Mouse (Mus musculus) CD4-positive, CD25-positive, alpha-beta regulatory T cell, adult 2 months (primary cell): Measurements from ENCODE around the gene Gpatch2.

Source experiments
- DNase-seq: peaks from one replicate; pipeline ENCODE4 v3.0.0-alpha.2; 2012; ENCODE audit warnings: low read depth, low spot score

Gpatch2 gene

DNA sequence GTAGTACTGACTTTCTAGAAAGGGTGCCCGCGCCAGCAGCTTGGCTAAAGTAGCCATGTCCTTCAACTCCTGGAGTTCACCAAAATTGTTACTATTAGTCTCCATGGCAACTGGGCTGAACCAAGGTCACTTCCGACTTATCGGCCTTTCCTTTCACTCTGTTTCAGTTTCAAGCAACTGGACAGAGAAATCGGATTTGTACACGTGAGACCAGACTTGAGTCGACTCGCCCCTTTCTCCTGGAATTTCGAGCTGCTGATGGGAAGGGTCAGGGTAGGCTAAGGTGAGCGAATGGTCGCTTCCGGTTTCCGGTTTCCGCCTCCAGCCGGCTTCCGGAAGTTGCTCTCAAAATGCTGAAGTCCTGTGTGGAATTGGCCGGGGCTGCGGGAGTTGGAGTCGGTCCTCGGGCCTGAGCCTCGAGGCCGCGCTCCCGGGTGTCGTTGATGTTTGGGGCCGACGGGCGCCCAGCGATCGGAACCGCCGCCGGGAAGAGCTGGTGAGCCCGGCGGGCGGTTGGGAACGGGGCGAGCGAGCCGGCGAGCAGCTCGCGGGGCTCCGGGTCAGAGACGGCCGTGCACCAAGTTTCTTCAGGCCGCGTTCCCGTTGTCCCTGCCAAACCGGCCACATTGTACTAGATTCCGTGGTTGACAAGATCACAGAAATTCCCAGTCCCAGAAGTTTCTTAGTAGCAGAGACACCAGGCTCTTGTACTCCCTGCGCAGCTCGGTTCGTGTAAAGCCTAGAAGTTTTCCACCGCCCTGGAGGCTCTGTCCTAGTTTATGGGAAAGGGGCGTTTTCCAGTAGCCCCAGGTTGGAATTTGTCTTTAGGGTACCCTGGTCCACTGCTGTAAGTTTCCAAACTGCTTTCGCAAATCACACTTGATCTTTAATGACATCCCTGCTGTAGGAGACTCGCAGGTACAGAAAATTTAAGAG is at the start of gene Gpatch2, which contains the start of gene Spata17:
Gene Gpatch2, plus strand, starts transcription at position 328 of the 936 bp plus-strand sequence.
Gene Spata17, minus strand, starts transcription at position 285 of the 936 bp plus-strand sequence.
- DNase-seq: peak; percentile 80

DNA sequence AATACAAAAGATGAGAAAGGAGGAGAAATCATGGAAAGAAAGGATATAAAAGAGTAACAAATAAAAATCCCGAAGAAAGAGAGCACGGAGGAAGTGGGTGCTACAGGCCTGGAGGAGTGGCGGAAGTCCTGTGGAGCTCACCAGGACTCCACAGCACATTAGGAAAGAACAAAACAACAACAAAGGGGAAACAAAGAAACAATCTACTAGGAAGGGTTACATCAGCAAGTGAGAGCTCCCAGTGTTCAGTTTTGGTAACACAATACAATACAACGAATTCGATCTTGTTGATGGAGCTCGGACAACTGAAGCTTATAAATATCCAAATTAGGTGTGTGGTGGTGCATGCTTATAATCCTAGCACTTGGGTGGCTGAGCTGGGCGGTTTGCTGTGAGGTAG is 45.7 kb upstream of the Gpatch2 start:
- DNase-seq: no peak

DNA sequence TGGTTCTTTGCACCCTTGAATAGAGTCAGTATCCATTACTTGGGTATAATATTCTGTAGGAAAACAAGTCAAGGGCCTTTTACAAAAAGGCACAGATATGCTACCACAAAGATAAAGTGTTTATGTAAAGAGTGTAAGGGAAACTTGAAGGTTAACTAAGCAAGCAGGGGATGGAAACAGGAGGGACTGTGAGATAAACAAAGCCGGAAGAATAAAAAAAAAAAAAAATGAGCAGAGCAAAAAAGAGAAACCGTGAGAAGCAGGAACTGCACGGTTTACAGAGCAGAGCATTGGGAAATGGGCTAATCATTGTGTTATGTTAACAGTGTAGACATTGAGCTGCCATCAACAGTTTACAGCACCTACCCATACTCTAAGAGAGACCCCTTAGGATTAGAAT is 44.9 kb upstream of the Gpatch2 start:
- no peak for DNase-seq

DNA sequence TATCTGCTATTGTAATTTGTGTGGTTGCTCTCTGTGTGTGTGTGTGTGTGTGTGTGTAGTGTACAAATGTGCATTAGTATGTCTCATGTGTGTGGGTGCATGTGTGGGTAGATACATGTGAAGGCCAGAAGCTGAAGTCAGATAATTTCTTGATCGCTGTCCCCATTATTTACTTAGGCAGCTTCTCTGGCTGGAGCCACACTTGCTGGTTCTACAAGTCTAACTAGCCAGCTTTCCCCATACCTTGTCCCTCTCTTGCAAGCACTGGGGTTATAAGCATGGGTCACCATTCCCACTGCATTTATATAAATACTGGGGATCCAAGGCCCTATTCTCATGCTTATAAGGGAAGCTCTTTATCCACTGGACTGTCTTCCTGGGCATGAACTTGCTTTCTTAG is 39.3 kb upstream of the Gpatch2 start:
- no peak for DNase-seq

DNA sequence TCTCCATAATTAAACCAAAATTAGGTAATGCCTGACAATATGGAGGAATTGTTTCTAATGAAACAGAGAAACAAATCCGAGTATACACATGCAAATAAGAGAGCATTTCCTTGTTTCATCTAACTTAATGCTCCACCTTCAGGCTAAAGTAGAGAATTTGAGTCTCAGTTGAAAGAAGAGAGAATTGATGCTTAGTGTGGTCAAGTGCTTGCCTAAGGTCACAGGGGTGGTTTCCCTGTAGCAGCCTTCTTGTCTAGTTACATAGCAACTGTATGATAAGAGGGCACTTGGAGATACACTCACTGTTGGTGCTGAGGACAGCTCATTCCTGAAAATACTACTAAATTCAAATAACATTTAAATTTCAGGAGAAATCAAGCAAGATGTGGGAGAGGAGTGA is 36.8 kb upstream of the Gpatch2 start:
- DNase-seq: no peak

DNA sequence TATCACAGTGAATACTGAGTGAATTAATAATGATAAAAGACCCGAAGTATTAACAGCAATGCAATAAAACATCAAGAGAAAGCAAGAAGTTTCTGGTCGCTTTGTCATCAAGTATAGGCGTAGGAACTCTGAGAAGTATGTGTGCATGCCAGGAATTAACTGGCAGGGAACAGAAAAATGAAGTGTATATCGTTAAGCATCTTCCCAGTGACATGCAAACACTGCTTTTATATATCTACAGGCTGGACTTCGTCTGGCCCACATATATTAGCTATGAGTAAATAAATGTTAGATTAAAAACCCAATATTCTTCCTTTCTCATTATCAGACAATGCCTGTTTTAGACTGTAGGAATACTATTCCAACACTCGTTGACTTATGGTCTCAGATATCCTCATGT is 9.8 kb upstream of the Gpatch2 start:
- DNase-seq: no peak

DNA sequence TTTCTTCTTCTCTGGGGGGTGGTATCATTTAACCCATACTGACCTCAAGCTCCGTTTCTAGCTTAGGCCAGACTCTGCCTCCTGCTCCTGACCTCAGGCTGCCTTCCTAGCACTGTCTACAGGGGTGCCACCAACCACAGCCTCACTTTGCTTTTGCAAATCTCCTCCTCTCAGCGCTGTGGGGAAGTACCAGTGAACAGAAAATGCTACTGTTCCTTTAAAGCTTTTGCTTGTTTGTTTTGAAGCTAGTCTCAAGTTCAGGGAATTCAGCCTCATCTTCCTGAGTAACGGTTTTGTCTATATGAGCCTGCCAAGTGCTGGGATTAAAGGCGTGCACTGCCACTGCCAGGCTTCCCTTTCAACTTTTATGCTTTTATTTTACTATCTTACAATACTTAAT is 5.8 kb upstream of the Gpatch2 start:
- no peak for DNase-seq

DNA sequence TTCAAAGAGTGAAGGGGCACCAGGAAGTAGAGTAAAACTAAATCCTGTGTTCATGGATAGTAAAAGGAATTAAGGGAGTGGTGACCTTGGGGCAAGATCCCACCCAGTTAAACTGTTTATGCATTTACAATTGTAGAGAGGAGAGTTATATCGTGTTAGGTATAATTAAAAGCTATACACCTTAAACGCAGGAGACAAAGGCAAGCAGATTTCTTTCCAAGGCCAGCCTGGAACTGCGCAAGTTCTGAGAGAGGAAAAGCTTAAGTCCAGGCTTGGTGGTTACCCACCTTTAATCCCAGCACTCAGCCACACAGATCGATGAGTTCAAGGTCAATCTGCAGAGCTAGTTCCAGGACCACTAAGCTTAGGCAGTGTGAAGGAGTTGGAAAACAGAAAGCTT is 4.6 kb upstream of the Gpatch2 start:
- DNase-seq: no peak

DNA sequence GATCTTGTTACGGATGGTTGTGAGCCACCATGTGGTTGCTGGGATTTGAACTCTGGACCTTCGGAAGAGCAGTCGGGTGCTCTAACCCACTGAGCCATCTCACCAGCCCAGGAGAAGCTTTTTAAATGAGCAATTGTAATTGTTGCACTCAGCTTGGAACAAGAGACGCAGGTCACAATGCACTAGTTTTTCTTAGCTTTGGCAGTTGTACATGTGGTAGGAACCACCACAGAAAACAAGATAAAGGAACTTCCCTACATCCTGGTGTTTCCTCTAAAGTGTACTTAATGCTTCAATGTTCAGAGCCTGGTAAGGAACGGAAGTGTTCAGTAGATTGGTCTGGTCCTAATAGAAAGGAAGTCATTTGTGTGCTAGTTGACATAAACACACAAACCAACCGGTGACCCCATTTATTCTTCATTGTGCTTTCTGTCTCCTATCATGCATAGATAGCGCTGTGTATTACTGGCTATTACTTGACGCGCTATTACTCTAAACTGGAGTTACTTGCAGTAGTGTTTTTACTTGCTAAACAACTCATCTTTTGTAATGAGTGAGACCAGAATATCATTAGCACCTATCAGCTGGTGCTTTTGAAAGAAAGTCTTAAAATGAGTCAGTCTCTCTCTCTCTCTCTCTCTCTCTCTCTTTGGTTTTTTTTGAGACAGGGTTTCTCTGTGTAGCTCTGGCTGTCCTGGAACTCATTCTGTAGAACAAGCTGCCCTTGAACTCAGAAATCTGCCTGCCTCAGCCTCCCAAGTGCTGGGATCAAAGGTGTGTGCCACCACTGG is 1.5 kb downstream of the Gpatch2 start:
- DNase-seq: no peak

DNA sequence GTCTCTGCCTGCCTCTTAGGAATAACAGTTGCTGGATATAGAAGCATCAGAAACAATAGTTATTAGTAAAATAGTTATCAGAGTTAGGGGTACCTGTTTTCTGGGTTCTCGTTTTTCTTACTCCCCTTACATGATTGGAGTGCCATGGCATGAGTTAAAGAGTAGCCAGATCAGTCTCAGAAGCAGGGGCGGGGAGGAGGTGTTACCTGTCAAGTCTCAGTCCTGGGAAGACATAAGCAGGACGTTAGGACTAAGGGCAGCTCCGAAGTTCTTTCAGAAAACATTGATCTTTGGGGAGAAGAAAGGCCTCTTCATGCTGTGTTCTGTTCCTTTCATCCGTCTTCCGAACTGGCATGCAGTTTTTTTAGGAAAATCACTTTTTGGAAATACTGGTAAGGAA is 5.4 kb downstream of the Gpatch2 start:
- DNase-seq: no peak

DNA sequence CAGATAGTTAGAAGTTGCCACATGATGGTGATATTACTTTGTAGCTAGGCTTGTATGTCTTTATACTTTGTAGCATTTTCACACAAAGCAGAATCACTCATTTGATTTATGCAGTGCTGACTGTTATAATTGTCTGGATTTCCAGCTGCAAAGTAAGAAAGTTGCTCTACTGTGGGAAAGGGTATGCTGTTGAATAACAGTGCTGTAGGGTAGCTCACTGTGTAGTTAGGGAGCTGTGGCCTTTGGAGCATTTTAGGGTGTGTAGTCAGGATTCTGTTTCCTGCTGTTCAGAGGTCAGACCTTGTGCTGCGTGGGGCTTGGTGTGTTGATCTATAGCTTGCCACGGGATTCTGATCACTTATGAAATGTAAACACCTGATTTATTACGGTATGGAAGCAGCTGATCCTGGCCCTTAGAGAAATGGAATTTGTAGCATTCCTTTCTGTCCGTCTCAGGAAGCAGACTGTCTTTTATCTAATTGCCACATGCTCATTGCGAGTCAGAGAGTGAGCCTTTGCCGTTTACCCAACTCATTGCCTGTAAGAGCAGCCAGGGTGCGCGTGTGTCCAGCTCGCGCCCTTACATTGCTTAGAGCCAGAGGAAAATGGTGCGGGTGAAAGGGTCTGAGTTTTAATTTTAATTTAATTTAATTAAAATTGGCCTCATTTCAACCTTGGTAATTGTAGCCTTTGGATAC is 11.2 kb downstream of the Gpatch2 start:
- no peak for DNase-seq

DNA sequence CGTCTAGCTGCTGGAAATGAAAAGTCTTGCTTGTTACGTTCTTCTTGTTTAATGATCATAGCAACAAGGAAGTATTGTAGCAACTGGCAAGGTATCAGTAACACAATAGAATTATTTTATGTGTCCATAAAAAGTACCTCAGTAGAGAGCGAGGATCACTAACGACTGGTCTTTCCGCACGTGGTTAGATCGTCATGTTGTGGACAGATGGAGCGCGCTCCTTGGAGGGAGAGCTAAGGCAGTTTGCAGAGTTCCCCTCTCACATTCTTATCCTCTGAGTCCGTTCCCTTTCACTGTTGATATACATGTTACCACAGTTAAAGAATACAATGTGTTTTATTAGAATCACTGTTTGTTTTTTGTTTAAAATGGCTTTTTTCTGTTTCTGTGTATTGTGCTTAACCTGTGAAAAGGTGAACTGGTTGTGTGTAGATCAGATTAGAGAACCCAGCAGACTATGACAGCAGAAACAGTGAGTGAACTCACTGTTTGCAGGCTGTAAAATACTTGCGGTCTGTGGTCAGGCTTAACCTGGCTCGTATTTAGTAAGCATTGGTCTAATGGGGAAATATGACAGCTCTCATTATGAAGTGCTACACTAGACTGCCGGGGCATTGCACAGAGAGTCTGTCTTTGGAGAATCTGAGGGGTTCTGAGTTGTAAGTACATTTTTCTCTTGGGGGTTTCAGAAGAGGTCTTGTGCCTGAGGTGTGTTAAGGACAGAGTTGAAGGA is 13.3 kb downstream of the Gpatch2 start:
- peak; percentile 51 for DNase-seq

DNA sequence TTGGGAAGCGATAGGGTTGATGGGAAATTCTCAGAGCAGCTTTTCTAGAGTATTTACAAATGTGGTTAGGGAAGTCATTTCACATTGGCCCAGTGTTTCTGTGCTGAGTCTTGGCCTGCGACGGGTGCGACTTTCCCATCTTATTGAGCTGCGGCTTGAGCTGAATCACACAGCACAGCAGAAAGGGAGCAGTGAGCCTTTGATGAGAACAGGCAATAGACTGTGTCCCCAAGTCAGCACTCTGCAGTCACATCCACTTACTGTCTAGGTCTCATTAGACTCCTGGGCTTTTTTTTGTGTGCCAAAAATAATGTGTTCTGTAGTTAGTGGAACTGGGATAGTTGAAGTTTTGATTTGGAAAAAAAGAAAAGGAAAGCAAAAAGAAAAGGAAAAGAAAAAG is 14.9 kb downstream of the Gpatch2 start:
- DNase-seq: no peak

DNA sequence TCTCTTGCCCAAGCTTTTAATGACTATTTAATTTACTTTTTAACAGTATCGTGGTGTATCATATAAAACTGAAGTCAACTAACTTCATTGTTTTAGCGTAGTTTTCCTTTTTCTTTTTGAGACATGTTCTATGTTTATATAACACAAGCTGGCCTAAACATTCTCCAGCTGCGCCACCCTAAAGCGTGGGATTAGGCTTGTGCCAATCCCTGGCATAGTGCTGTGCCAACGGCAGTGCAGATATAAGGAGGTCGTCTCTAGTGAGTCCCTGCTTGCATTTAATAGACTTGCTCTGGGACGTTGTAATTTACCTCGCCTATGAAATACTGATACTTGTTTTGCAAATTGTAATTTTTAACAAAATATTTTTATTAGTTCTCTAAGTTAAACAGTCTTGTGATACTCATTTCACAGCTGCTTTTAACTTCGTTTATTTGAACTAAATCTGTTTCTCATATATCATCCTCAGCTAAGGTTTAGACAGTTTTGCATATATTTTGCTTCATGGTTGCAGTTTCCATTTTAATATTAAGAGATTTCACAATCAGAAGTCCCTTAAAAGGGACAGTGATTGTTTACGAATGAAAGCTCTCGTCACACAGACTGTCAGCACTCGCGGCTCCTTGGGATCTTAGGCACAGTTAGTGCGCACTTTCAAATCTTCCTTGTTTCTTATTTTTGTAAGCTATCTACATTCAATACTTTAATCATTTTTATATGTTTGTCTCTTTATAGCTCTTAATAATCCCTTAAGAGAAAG is 17.1 kb downstream of the Gpatch2 start:
- DNase-seq: no peak

DNA sequence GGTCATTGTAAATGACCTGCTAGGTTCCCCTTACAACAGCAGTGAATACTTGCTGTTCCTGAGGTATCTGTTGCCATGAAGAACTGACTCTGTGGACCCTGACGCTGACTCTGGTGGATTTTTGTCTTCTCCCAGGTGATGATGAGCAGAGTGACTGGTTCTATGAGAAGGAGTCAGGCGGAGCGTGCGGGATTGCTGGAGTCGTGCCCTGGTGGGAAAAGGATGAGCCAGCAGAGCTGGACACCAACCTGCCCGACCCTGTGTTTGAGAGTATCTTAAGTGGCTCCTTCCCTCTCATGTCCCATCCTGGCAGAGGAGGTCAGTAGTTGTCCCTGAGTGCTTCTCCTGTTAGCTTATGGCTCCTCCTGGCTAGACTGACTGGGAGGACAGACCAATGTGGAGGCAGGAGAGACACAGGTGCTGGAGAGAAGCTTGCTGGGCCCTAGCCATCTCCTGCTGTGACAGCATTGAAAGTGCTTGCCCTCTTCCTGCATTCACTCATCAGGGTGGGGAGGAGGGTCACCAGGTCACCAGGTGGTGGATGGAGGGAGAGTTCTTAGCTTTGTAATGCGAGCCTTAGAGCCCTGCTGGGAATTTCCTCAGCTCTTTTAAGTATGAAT is 17.8 kb downstream of the Gpatch2 start:
- no peak for DNase-seq

DNA sequence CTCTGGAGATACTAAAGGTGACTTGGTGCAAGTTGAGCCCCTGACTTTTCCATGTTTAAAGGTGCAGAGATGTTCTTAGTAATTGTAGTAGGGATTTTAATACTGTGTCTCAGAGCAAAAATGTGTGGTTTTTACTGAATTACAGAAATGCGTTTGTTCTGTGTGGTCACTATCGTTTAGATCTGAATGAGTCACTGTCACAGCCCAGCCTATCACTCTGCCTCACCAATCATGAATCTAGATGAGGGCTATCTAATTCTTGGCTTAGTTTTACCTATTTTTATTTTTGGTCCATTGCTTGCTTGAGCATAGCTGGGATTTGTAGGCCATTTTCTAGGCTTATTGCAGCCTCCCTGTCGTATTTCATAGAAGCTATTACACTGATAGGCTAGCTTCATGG is 19.9 kb downstream of the Gpatch2 start:
- no peak for DNase-seq

DNA sequence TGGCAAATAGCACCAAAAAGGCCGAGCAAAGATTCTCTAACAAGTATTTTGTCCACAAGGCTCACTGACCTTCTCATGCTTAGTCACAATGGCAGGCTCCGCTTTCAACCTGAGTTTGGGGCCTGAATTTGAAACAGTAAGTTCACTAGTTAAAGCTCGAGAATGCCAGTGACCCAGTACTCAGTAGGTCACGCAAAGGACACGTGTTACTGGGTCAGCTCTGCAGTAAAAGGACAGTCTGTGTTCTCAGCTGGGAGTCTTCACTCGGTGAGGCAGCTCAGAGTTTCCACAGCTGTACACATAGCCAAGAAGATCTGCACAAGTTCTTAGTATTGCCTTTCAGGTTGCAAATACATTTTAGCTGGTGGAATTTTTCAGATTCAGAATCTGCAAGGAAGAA is 21.0 kb downstream of the Gpatch2 start:
- DNase-seq: no peak

DNA sequence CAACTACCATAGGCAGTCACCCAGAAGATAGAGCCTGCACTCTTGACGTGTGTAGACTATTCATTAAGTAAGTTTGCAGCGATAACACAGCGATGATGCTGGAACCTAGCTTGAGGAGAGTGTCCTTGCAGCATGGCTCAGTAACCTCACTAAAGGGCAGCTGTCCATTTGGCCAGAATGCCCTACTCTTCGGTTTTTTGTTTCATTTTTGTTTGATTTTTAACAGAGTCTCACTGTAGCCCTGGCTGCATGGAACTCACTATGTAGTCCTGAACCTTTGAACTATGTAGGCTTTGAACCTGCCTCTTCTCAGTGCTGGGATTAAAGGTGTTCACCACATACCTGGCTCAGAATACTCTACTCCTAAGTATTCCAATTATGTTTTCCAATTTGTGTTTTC is 22.8 kb downstream of the Gpatch2 start:
- no peak for DNase-seq

DNA sequence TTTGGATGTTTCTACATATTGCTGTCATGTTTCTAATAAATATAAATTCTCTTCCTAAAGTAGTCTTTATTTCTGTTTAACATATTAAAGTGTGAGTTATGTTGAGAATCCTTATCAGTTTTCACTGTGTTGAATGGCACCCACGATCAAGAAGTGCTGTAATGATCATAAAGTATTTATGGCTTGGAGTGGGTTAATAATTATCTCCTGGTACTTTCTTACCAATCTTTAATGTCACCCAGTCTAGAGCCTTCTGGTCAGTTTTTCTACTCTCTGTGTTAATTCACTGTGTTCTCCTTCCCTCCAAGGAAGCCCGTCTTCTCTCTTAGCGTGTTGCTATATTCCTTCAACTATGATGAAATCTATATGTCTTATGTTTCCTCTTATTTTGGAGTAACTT is 25.0 kb downstream of the Gpatch2 start:
- no peak for DNase-seq

DNA sequence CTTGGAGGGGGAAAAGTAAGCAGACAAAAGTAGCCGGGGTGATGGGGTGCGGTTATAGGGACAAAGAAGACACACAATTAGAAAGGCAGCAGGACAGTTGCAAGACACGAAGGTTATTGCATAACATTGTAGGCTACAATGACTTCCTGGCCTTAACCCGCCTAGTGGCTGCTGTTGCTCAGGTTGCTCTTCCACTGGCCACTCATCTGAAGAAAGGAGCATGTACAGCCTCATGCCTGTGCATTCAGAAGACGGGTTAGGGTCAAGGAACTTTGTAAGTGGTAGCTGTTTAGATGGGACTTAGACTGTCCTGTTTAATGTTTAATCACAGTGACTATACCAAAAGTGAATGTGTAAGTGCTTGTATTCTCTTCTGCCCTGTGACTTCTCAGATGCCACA is 26.0 kb downstream of the Gpatch2 start:
- no peak for DNase-seq
